Mouse (Mus musculus) embryonic facial prominence, embryonic 12.5 days (tissue): ENCODE measurements around the gene Efhc1. TPM values are rescaled to one million over a fixed set of nuclear protein-coding genes. Genes with fewer than 3 reads are reported as not detected.
"Not testable (repeated sequence)": the region's sequence is repeated elsewhere in the genome, so short reads cannot be mapped to it uniquely, and the experiment has no call there.

Experiments
- ATAC-seq: fragments of 200-750 bp; cut with Nextera tagmentation; 2 replicates; pipeline ENCODE4 v1.8.0; 2017; ENCODE audit not compliant: insufficient number of reproducible peaks, insufficient read depth, low FRiP score, low TSS enrichment
- H3K27ac ChIP-seq: fragments of 300-500 bp; sonication (generic); 2 replicates; pipeline ENCODE4 v1.5.1; 2016; ENCODE audit warnings: mild to moderate bottlenecking
- H3K27me3 ChIP-seq: fragments of 300-500 bp; sonication (generic); 2 replicates; pipeline ENCODE4 v1.6.1; 2016; ENCODE audit warnings: mild to moderate bottlenecking, moderate library complexity
- H3K36me3 ChIP-seq: fragments of 300-500 bp; sonication (generic); 2 replicates; pipeline ENCODE4 v1.6.1; 2016; ENCODE audit warnings: mild to moderate bottlenecking
- H3K4me1 ChIP-seq: fragments of 300-500 bp; sonication (generic); 2 replicates; pipeline ENCODE4 v1.6.1; 2016
- H3K4me2 ChIP-seq: fragments of 300-500 bp; sonication (generic); replicated peaks from 2 replicates; pipeline ENCODE4 v1.6.1; 2016; ENCODE audit warnings: mild to moderate bottlenecking, moderate library complexity
- H3K4me3 ChIP-seq: fragments of 300-500 bp; sonication (generic); 2 replicates; pipeline ENCODE4 v1.5.1; 2016; ENCODE audit warnings: mild to moderate bottlenecking
- H3K9ac ChIP-seq: fragments of 300-500 bp; sonication (generic); 2 replicates; pipeline ENCODE4 v1.6.1; 2016; ENCODE audit warnings: mild to moderate bottlenecking, moderate library complexity
- H3K9me3 ChIP-seq: fragments of 300-500 bp; sonication (generic); 2 replicates; pipeline ENCODE4 v1.6.1; 2016; ENCODE audit warnings: mild to moderate bottlenecking, moderate library complexity
- WGBS: fragments of 180-500 bp; shearing (Covaris S2); methylation state at CpG from one replicate; pipeline ENCODE4 v1.1.7; 2016; 5-methylcytosine and 5-hydroxymethylcytosine counted together
- polyA plus RNA-seq: library from polyadenylated mRNA; unstranded; fragments of >200 nt; fragmentation: Nextera tagmentation; extraction: Ambion mirVana; gene quantifications from 2 replicates; pipeline ENCODE4 v1.2.1, GENCODE M21; 2016

Efhc1 gene
- polyA plus RNA-seq, 1 experiment from 2014 or later = 3.7 TPM

GRCm38 (mm10) chr1:20922612-20923399, 28.6 kb upstream of the Efhc1 start:
- 54% methylated on average over 11 of the region's 11 CpGs for WGBS
- H3K36me3 ChIP-seq = no peaks in the 10 kb centered on the region
- no peak overlapping the region for H3K4me3 ChIP-seq
- no peaks in the 10 kb centered on the region for H3K9me3 ChIP-seq
- H3K9ac ChIP-seq = no peak overlapping the region
- H3K27me3 ChIP-seq = no peaks in the 10 kb centered on the region
- ATAC-seq = no peak
- no peak overlapping the region for H3K27ac ChIP-seq
- H3K4me2 ChIP-seq = no peak overlapping the region
- H3K4me1 ChIP-seq = peaks cover 6% of the 10 kb centered on the region; the same call in 1 of the 2 replicates

DNA sequence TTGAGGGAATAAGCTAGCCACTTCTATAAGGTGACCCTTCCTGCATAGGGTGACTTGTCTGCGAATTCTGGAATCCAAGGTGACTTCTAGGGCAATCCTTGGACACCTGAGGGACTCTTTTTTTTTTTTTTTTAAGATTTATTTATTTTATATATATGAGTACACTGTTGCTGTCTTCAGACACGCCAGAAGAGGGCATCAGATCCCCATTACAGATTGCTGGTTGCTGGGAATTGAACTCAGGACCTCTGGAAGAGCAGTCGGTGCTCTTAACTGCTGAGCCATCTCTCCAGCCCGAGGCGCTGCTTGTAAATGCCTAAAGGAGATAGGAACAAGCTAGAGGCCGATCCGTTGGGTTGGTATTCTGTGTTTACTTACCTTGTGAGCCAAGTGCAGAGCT, 26.1 kb upstream of the Efhc1 start:
- not testable (repeated sequence) for H3K27ac ChIP-seq, ATAC-seq, H3K4me3 ChIP-seq, H3K27me3 ChIP-seq, H3K9me3 ChIP-seq, H3K36me3 ChIP-seq, H3K4me1 ChIP-seq, H3K4me2 ChIP-seq, H3K9ac ChIP-seq
- WGBS = 69% methylated on average over 7 of the region's 7 CpGs

DNA sequence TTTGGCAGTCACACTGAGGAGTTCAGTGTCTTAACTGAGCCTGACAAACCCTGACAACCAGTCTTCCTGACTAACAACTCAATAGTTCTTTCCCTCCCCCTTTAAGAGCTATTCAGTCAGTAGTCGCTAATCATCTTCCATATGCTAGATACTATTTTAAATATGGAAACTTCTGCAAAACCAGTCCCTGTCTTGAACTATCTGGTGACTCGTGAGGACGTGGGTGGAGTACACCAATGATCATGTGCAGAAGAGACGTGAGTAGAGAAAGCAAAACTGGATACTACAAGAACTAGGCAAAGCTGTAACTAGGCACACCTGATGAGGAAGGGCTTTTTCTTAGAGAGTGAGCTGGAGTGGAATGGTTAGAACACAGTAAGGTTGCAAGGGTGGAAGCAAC, 25.5 kb upstream of the Efhc1 start:
- no peaks in the 10 kb centered on the region for H3K27me3 ChIP-seq
- ATAC-seq = no peak; the same call in 1 of the 2 replicates
- no peak overlapping the region for H3K9ac ChIP-seq
- peaks cover 5% of the 10 kb centered on the region; the same call in 1 of the 2 replicates for H3K4me1 ChIP-seq
- no peak overlapping the region for H3K4me3 ChIP-seq
- H3K36me3 ChIP-seq = no peaks in the 10 kb centered on the region
- WGBS = 91% methylated on average over 4 of the region's 4 CpGs
- H3K27ac ChIP-seq = no peak overlapping the region
- H3K4me2 ChIP-seq = no peak overlapping the region
- H3K9me3 ChIP-seq = no peaks in the 10 kb centered on the region

- no peak overlapping the region for H3K27ac ChIP-seq
- no peak overlapping the region for H3K9ac ChIP-seq
- no peak overlapping the region for H3K4me2 ChIP-seq
- H3K36me3 ChIP-seq = no peaks in the 10 kb centered on the region
- H3K9me3 ChIP-seq = no peaks in the 10 kb centered on the region
- no peak overlapping the region for H3K4me3 ChIP-seq
- no peak for ATAC-seq
- WGBS = 76% methylated on average over 4 of the region's 4 CpGs
- peaks cover 3% of the 10 kb centered on the region; the same call in 1 of the 2 replicates for H3K4me1 ChIP-seq
- H3K27me3 ChIP-seq = no peaks in the 10 kb centered on the region
These were observed 25.1 kb upstream of the Efhc1 start for GRCm38 (mm10) chr1:20926376-20926775.

- Histone ChIP-seq H3K27ac (no peak overlapping the region), H3K9ac (no peak overlapping the region), H3K4me1 (no peaks in the 10 kb centered on the region), H3K4me2 (no peak overlapping the region), H3K27me3 (no peaks in the 10 kb centered on the region), H3K9me3 (no peaks in the 10 kb centered on the region), H3K36me3 (no peaks in the 10 kb centered on the region), H3K4me3 (no peak overlapping the region)
- no peak for ATAC-seq
- 59% methylated on average over 4 of the region's 4 CpGs for WGBS
These were observed 22.9 kb upstream of the Efhc1 start for GRCm38 (mm10) chr1:20928487-20928886.

DNA sequence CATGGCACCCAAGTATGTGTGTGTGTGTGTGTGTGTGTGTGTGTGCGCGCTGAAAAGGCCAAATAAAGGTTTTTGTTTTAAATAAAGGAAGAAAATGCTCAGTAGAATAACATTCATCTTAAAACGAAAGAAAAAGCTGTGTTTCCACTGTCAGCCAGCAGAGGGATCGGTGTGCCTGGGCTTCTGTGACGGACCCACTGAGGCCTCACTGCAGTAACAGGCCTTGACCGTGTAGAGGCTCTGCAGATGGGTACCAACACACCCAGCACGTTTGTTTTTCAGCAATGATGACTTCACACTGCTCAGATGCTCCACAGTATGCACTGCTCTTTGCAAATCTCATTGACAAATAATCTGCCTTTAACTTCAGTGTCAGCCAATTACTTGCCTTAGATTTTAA, 18.0 kb upstream of the Efhc1 start:
- WGBS = 19% methylated on average over 7 of the region's 7 CpGs
- H3K27me3 ChIP-seq = no peaks in the 10 kb centered on the region
- peaks cover 7% of the 10 kb centered on the region; the same call in 1 of the 2 replicates for H3K36me3 ChIP-seq
- H3K27ac ChIP-seq = no peak overlapping the region
- no peak overlapping the region for H3K4me3 ChIP-seq
- H3K4me1 ChIP-seq = no peaks in the 10 kb centered on the region
- ATAC-seq = 0 out of 2 replicates have a peak, but pooled peaks have one; percentile 69
- no peak overlapping the region for H3K9ac ChIP-seq
- H3K4me2 ChIP-seq = no peak overlapping the region
- no peaks in the 10 kb centered on the region for H3K9me3 ChIP-seq

- H3K4me1 ChIP-seq = no peaks in the 10 kb centered on the region
- H3K27ac ChIP-seq = no peak overlapping the region
- H3K36me3 ChIP-seq = peaks cover 7% of the 10 kb centered on the region; the same call in 1 of the 2 replicates
- WGBS = 92% methylated on average over 22 of the region's 22 CpGs
- no peak overlapping the region for H3K4me2 ChIP-seq
- no peak for ATAC-seq
- H3K9me3 ChIP-seq = no peaks in the 10 kb centered on the region
- H3K4me3 ChIP-seq = no peak overlapping the region
- H3K27me3 ChIP-seq = no peaks in the 10 kb centered on the region
- H3K9ac ChIP-seq = no peak overlapping the region
These were observed 16.3 kb upstream of the Efhc1 start for GRCm38 (mm10) chr1:20935106-20935505.

GRCm38 (mm10) chr1:20939046-20939445, 12.4 kb upstream of the Efhc1 start:
- Histone ChIP-seq H3K4me2 (no peak overlapping the region), H3K27ac (no peak overlapping the region), H3K36me3 (peaks cover 7% of the 10 kb centered on the region; the same call in 1 of the 2 replicates), H3K4me1 (no peaks in the 10 kb centered on the region), H3K4me3 (no peak overlapping the region), H3K27me3 (no peaks in the 10 kb centered on the region), H3K9me3 (no peaks in the 10 kb centered on the region), H3K9ac (no peak overlapping the region)
- 27% methylated on average over 3 of the region's 3 CpGs for WGBS
- ATAC-seq = no peak

DNA sequence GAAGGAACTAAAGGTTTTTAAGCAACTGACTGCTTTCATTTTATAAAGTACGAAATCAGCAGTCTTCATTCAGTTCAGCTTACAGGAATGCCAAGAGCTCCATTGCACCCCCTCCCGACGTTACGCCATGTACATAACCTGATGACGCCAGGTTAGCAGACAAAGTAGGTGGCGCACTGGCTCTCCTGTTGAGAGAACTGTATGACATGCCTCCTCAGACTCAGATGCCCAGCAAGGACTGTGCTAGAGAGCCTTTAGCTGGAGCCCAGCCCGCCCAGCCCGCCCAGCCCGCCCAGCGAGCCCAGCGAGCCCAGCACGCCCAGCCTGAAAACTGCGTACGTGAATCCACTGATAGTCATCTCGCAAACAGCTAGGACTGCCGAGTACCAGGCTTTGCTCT, 11.3 kb upstream of the Efhc1 start:
- ATAC-seq = no peak
- WGBS = 61% methylated on average over 16 of the region's 16 CpGs
- no peaks in the 10 kb centered on the region for H3K36me3 ChIP-seq

GRCm38 (mm10) chr1:20941322-20941721, 10.1 kb upstream of the Efhc1 start:
- Histone ChIP-seq H3K4me3 (no peak overlapping the region), H3K36me3 (no peaks in the 10 kb centered on the region), H3K27me3 (no peaks in the 10 kb centered on the region), H3K27ac (no peak overlapping the region), H3K4me1 (no peaks in the 10 kb centered on the region), H3K4me2 (no peak overlapping the region), H3K9ac (no peak overlapping the region), H3K9me3 (no peaks in the 10 kb centered on the region)
- WGBS = 72% methylated on average over 2 of the region's 2 CpGs
- ATAC-seq = no peak

More for the DNA sequence above, 11.3 kb upstream of the Efhc1 start:
- H3K4me1 ChIP-seq = no peaks in the 10 kb centered on the region
- no peak overlapping the region for H3K9ac ChIP-seq
- no peak overlapping the region for H3K27ac ChIP-seq
- H3K9me3 ChIP-seq = no peaks in the 10 kb centered on the region
- H3K4me2 ChIP-seq = no peak overlapping the region
- H3K27me3 ChIP-seq = no peaks in the 10 kb centered on the region
- no peak overlapping the region for H3K4me3 ChIP-seq

DNA sequence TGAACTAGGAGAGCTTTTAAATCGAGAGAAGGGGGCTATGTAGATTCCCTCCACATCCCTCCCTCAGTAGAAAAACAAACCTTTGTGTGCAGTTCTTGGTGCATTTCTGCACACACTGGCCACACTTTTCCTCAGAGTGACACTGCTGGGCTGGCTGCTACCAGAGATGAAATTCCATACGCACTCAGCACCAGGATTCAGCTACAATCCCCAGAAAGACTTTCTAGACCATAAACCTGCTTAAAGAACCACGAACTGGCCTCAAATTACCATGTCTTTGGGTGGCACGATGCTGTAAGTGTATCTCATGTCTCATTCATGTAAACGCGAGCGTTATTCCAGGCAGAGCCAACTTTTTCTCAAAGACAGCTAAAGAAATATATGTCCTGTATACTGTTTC, 9.6 kb upstream of the Efhc1 start:
- Histone ChIP-seq H3K4me1 (no peaks in the 10 kb centered on the region), H3K4me3 (no peak overlapping the region), H3K9me3 (no peaks in the 10 kb centered on the region), H3K27ac (no peak overlapping the region), H3K27me3 (no peaks in the 10 kb centered on the region), H3K9ac (no peak overlapping the region), H3K4me2 (no peak overlapping the region), H3K36me3 (no peaks in the 10 kb centered on the region)
- WGBS = 64% methylated on average over 7 of the region's 7 CpGs
- ATAC-seq = no peak

DNA sequence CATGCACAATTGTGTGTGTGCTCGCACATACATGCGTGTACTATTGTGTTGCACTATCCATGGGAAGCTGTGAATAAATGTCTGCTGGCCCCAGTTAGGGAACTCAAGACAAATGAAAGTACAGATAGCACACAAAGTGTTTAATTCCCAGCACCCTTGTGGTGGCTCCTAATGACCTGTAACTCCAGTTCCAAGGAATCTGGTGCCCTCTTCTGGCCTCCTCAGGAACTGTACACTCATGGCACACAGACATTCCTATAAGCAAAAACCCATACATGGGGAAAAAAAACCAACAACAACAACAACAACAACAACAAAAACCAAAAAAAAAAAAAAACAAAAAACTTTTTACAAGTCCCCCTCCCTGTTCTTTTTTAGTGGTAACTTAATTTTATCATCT, 8.4 kb upstream of the Efhc1 start:
- Histone ChIP-seq H3K4me2 (no peak overlapping the region), H3K27ac (no peak overlapping the region), H3K36me3 (no peaks in the 10 kb centered on the region), H3K4me1 (no peaks in the 10 kb centered on the region), H3K4me3 (no peak overlapping the region), H3K9ac (no peak overlapping the region), H3K9me3 (no peaks in the 10 kb centered on the region), H3K27me3 (no peaks in the 10 kb centered on the region)
- no peak for ATAC-seq
- 98% methylated on average over 2 of the region's 2 CpGs for WGBS
